Mouse (Mus musculus) intestine, embryonic 14.5 days (tissue): ENCODE data around the gene Xrra1. TPM values are rescaled to one million over a fixed set of nuclear protein-coding genes. Genes with fewer than 3 reads are reported as not detected.

Experiments used
- ATAC-seq: fragments of 200-750 bp; cut with Nextera tagmentation; replicated peaks from 2 replicates; pipeline ENCODE4 v1.8.0; 2017; ENCODE audit warnings: low read depth, moderate number of reproducible peaks, moderate TSS enrichment, moderate library complexity; ENCODE audit not compliant: low FRiP score, low TSS enrichment
- DNase-seq: peaks from one replicate; pipeline ENCODE4 v3.0.0-alpha.2; 2018; ENCODE audit warnings: low spot score
- H3K27ac ChIP-seq: fragments of 300-500 bp; sonication (generic); 2 replicates; pipeline ENCODE4 v1.5.1; 2014; ENCODE audit warnings: low read depth, mild to moderate bottlenecking, control low read depth
- H3K27me3 ChIP-seq: fragments of 300-500 bp; sonication (generic); replicated peaks from 2 replicates; pipeline ENCODE4 v1.6.1; 2014; ENCODE audit warnings: low read length, control low read depth; ENCODE audit not compliant: control insufficient read depth, insufficient read depth
- H3K36me3 ChIP-seq: fragments of 300-500 bp; sonication (generic); 2 replicates; pipeline ENCODE4 v1.6.1; 2014; ENCODE audit warnings: low read length, control low read depth; ENCODE audit not compliant: control insufficient read depth, insufficient read depth
- H3K4me1 ChIP-seq: fragments of 300-500 bp; sonication (generic); replicated peaks from 2 replicates; pipeline ENCODE4 v1.6.1; 2014; ENCODE audit warnings: low read length, control low read depth, mixed read lengths; ENCODE audit not compliant: control insufficient read depth, insufficient read depth
- H3K4me2 ChIP-seq: fragments of 300-500 bp; sonication (generic); 2 replicates; pipeline ENCODE4 v1.6.1; 2014; ENCODE audit warnings: low read length
- H3K4me3 ChIP-seq: fragments of 300-500 bp; sonication (generic); 2 replicates; pipeline ENCODE4 v1.5.1; 2014; ENCODE audit warnings: low read depth, low read length, control low read depth, mixed read lengths
- H3K9ac ChIP-seq: fragments of 300-500 bp; sonication (generic); 2 replicates; pipeline ENCODE4 v1.6.1; 2014; ENCODE audit warnings: mild to moderate bottlenecking, low read length
- H3K9me3 ChIP-seq: fragments of 300-500 bp; sonication (generic); 2 replicates; pipeline ENCODE4 v1.6.1; 2016; ENCODE audit warnings: low read length, control low read depth; ENCODE audit not compliant: control insufficient read depth
- WGBS: fragments of 180-500 bp; shearing (Covaris S2); extraction: QIAGEN DNeasy Blood & Tissue Kit; methylation state at CpG from one replicate; pipeline ENCODE4 v1.1.7; 2014; 5-methylcytosine and 5-hydroxymethylcytosine counted together
- polyA plus RNA-seq: library from polyadenylated mRNA; unstranded; fragments of >200 nt; fragmentation: Nextera tagmentation; extraction: Ambion mirVana; gene quantifications from 2 replicates; pipeline ENCODE4 v1.2.1, GENCODE M21; 2014

Gene Xrra1
- polyA plus RNA-seq, 1 experiment from 2014 or later, result 0.27 TPM

DNA sequence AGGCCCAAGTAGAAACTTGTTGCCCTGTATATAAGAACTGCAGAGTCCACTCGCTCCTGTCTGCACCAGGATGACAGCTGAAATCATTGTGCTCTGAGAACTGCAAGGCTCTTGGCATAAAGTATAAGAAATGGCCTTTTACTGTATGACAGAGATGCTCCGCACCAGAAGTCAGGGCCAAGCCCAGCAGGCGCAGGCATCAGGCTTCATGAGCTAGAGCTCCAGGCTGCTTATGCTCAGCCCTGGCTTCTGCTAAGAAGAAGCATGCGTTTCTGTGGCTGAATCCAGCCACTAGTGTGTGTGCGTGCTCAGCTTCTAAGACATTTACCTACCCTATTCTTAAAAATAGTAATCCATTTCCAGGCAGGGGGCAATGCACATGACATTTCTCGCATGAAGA is 35.6 kb downstream of the Xrra1 start:
- H3K4me1 ChIP-seq, result no peaks in the 10 kb centered on the region
- no peak for DNase-seq
- H3K27ac ChIP-seq, result no peak overlapping the region
- no peaks in the 10 kb centered on the region for H3K9me3 ChIP-seq
- H3K4me2 ChIP-seq, result no peak overlapping the region
- no peak overlapping the region for H3K4me3 ChIP-seq
- H3K9ac ChIP-seq, result no peak overlapping the region
- no peak for ATAC-seq
- H3K36me3 ChIP-seq, result no peaks in the 10 kb centered on the region
- no peaks in the 10 kb centered on the region for H3K27me3 ChIP-seq
- 78% methylated on average over 6 of the region's 6 CpGs for WGBS

DNA sequence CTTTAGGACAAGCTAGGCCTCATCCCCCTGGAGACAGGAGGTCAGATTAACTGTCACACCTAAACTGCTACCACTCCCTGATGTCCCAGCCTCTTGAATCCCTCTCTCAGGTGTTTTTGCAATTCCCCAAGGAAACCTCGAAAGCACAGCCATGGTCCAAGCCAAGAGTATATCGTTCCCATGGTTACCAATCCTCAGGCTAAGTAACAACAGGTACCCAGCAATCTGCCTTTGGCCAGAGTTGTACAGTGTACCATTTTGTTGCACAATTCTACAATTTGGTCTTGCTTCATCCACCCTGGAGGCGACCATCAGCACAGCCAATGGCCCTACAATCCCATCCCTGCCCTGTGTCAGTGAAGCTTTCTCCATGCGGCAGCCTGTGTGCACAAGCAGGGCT is 38.0 kb downstream of the Xrra1 start:
- H3K4me2 ChIP-seq, result no peak overlapping the region
- no peak overlapping the region for H3K27ac ChIP-seq
- no peaks in the 10 kb centered on the region for H3K4me1 ChIP-seq
- ATAC-seq (no peak), DNase-seq (no peak)
- no peaks in the 10 kb centered on the region for H3K9me3 ChIP-seq
- no peaks in the 10 kb centered on the region for H3K36me3 ChIP-seq
- no peak overlapping the region for H3K9ac ChIP-seq
- 86% methylated on average over 4 of the region's 4 CpGs for WGBS
- H3K27me3 ChIP-seq, result no peaks in the 10 kb centered on the region
- no peak overlapping the region for H3K4me3 ChIP-seq

GRCm38 (mm10) chr7:99902208-99902607 is 43.3 kb downstream of the Xrra1 start:
- Histone ChIP-seq H3K9me3 (no peaks in the 10 kb centered on the region), H3K4me2 (no peak overlapping the region), H3K27me3 (no peaks in the 10 kb centered on the region), H3K9ac (no peak overlapping the region), H3K4me3 (no peak overlapping the region), H3K36me3 (no peaks in the 10 kb centered on the region), H3K27ac (no peak overlapping the region), H3K4me1 (no peaks in the 10 kb centered on the region)
- ATAC-seq, result no peak
- no peak for DNase-seq
- WGBS, result 58% methylated on average over 4 of the region's 4 CpGs

- Histone ChIP-seq H3K9ac (no peak overlapping the region), H3K27me3 (no peaks in the 10 kb centered on the region), H3K4me1 (no peaks in the 10 kb centered on the region), H3K36me3 (no peaks in the 10 kb centered on the region), H3K9me3 (no peaks in the 10 kb centered on the region), H3K4me2 (no peak overlapping the region), H3K4me3 (no peak overlapping the region), H3K27ac (no peak overlapping the region)
- ATAC-seq (no peak), DNase-seq (no peak)
- 68% methylated on average over 11 of the region's 11 CpGs for WGBS
These were observed 44.2 kb downstream of the Xrra1 start for GRCm38 (mm10) chr7:99902918-99903665.

DNA sequence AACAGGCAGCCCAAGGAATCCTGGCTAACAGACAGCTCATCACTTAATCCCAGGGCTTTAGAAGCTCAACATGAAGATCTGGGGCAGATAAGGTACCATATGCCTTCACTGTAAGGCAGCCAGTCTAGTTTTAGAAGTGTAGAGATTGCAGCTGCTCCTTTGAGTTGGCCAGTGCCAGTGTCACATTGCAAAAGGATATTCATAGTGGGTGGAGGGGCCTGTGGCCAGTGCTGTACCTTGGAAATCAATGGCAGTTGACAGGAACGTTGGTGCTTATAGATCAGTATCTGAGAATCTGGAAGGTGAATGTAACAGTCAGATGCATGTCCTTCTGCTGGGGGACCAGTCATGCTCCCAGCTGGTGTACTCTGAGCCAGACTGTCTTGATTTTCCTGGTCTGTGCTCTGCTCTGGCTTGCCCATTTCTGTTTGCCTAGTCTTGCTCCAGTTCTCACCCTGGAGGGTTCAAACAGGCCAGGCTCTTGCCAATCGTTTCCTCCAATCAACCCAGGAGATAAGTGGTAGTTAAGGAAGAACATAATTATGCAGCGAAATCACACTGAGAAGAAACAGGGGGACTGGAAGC is 45.6 kb downstream of the Xrra1 start:
- Histone ChIP-seq H3K9ac (no peak overlapping the region), H3K9me3 (no peaks in the 10 kb centered on the region), H3K27me3 (no peaks in the 10 kb centered on the region), H3K36me3 (no peaks in the 10 kb centered on the region), H3K4me1 (no peaks in the 10 kb centered on the region), H3K4me3 (no peak overlapping the region), H3K4me2 (no peak overlapping the region), H3K27ac (no peak overlapping the region)
- no peak for DNase-seq
- ATAC-seq, result no peak
- 36% methylated on average over 3 of the region's 3 CpGs for WGBS

DNA sequence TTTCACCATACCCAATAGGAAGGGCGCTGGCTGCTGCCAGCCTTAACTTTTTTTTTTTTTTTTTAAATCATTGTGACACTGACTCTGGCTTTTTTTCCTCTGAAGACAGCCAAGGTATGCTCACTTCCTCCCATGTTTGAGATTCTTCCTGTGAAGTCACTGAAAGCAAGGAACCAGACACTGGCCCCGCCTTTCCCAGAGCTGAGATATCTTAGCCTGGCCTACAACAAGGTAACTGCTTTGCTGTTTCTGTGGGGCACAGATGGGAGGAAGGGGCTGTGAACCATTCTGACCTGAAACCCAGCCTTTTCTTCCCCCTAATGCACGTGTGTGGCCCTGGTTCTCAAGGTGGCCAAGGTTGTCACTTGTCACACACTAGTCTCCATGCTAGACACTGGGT is 47.4 kb downstream of the Xrra1 start:
- Histone ChIP-seq H3K9me3 (no peaks in the 10 kb centered on the region), H3K9ac (no peak overlapping the region), H3K36me3 (no peaks in the 10 kb centered on the region), H3K27ac (no peak overlapping the region), H3K4me2 (no peak overlapping the region), H3K4me1 (no peaks in the 10 kb centered on the region), H3K4me3 (no peak overlapping the region), H3K27me3 (no peaks in the 10 kb centered on the region)
- 82% methylated on average over 3 of the region's 3 CpGs for WGBS
- ATAC-seq (no peak), DNase-seq (no peak)

DNA sequence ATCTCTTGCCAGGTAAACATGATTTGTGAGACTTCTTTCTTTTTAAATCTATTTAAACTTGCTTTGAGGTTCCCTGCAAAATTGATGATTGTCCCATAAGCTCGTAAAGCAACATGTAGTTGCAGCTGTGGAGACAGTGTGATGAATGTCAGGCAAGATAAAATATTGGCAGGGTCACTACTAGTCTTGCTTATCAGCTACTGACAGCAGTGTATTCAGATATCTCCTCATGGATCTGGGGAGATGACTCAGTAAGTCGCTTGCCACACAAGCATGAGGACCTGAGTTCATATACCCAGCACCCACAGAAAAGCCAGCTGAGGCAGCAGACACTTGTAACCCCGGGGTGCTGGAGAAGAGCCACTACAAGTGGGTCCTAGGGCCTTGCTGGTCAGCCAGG is 48.5 kb downstream of the Xrra1 start:
- Histone ChIP-seq H3K4me2 (no peak overlapping the region), H3K9ac (no peak overlapping the region), H3K36me3 (no peaks in the 10 kb centered on the region), H3K9me3 (no peaks in the 10 kb centered on the region), H3K4me3 (no peak overlapping the region), H3K27me3 (no peaks in the 10 kb centered on the region), H3K27ac (no peak overlapping the region), H3K4me1 (no peaks in the 10 kb centered on the region)
- ATAC-seq, result no peak
- DNase-seq, result no peak
- 61% methylated on average over 3 of the region's 3 CpGs for WGBS

DNA sequence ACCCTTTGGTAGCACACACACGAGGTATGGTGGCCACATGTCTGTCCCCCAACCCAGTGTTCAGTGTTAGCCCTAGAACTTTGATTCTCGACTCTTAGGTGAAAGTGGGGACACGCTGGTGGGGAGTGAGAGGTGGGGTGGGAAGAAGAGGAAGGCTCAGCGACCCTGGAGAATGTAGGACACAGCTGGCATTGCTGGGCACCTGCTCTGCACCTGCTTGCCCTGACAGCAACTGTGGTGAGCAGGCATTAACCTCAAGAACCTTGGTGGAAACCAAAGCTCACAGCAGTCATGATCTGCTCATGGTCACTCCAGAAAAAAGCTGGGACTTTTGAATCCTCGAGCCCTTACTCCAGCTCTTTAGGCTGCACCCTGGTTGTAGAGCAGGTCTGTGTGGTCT is 52.1 kb downstream of the Xrra1 start:
- H3K4me1 ChIP-seq, result no peaks in the 10 kb centered on the region
- 86% methylated on average over 5 of the region's 5 CpGs for WGBS
- H3K27ac ChIP-seq, result no peak overlapping the region
- no peak for ATAC-seq
- H3K27me3 ChIP-seq, result peaks cover 2% of the 10 kb centered on the region
- H3K4me3 ChIP-seq, result no peak overlapping the region
- H3K9me3 ChIP-seq, result no peaks in the 10 kb centered on the region
- DNase-seq, result no peak
- H3K4me2 ChIP-seq, result no peak overlapping the region
- no peaks in the 10 kb centered on the region for H3K36me3 ChIP-seq
- no peak overlapping the region for H3K9ac ChIP-seq

DNA sequence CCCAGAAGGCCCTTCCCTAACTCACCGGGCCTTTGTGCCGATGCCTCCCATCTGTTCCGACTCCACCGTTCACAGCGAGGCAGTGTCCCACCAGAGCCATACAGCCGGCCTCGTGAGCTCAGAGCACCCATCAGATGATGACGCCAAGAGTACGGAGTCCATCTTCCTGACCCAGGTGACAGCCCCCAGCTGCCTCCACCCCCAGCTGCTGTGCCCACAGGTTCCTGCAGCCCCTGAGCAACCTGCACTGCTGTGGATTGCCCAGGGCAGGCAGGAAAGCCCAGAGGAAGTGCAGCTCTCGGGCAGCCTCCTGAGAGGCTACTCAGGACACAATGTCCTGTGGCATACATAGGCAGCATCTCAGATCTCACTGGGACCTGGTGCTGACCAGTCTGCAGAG is 55.4 kb downstream of the Xrra1 start:
- ATAC-seq, result no peak
- WGBS, result 86% methylated on average over 10 of the region's 10 CpGs
- no peak overlapping the region for H3K9ac ChIP-seq
- DNase-seq, result no peak
- no peaks in the 10 kb centered on the region for H3K9me3 ChIP-seq
- H3K36me3 ChIP-seq, result no peaks in the 10 kb centered on the region
- no peak overlapping the region for H3K4me2 ChIP-seq
- H3K27me3 ChIP-seq, result peaks cover 9% of the 10 kb centered on the region
- H3K4me1 ChIP-seq, result peaks cover 10% of the 10 kb centered on the region; the same call in 1 of the 2 replicates
- no peak overlapping the region for H3K4me3 ChIP-seq
- H3K27ac ChIP-seq, result no peak overlapping the region
